Mouse (Mus musculus) liver, adult 2 months (tissue): Measurements from ENCODE around the gene Agpat2. TPM values are rescaled to one million over a fixed set of nuclear protein-coding genes. Genes with fewer than 3 reads are reported as not detected.
A peak's percentile ranks its signal among the peaks of the same experiment; 100 is the strongest.

Experiments used
- DNase-seq: peaks from one replicate; pipeline ENCODE4 v3.0.0-alpha.2; 2011; ENCODE audit warnings: low read depth, low spot score; ENCODE audit errors: extremely low read depth
- H3K27ac ChIP-seq: fragments of 200-500 bp; replicated peaks from 2 replicates; pipeline ENCODE4 v1.5.1; 2012; ENCODE audit warnings: low read depth, mild to moderate bottlenecking, control low read depth, inconsistent platforms, low read length; ENCODE audit not compliant: insufficient read depth
- H3K27me3 ChIP-seq: fragments of 200-500 bp; 2 replicates; pipeline ENCODE4 v1.6.1; 2012; ENCODE audit warnings: mild to moderate bottlenecking, moderate library complexity, low read length, inconsistent platforms; ENCODE audit not compliant: control insufficient read depth, insufficient read depth
- H3K36me3 ChIP-seq: fragments of 200-500 bp; 2 replicates; pipeline ENCODE4 v1.6.1; 2012; ENCODE audit warnings: low read length, inconsistent platforms; ENCODE audit not compliant: control insufficient read depth, insufficient read depth
- H3K4me1 ChIP-seq: fragments of 200-500 bp; 2 replicates; pipeline ENCODE4 v1.6.1; 2011; ENCODE audit warnings: low read length; ENCODE audit not compliant: control insufficient read depth, insufficient read depth
- H3K4me3 ChIP-seq: fragments of 200-500 bp; 2 replicates; pipeline ENCODE4 v1.5.1; 2011; ENCODE audit warnings: low read depth, mild to moderate bottlenecking, control low read depth, low read length, moderate library complexity; ENCODE audit not compliant: insufficient read depth
- H3K79me2 ChIP-seq: fragments of 200-500 bp; 2 replicates; pipeline ENCODE4 v1.6.1; 2012; ENCODE audit warnings: inconsistent platforms, mild to moderate bottlenecking, low read length, moderate library complexity; ENCODE audit not compliant: control insufficient read depth, insufficient read depth
- H3K9ac ChIP-seq: fragments of 200-500 bp; 2 replicates; pipeline ENCODE4 v1.6.1; 2012; ENCODE audit warnings: low read depth, mild to moderate bottlenecking, control low read depth, inconsistent platforms, low read length
- CTCF ChIP-seq: fragments of 200-500 bp; IDR thresholded peaks from 2 replicates; pipeline ENCODE4 v1.5.1; 2011; ENCODE audit warnings: low read depth, low read length, control low read depth
- POLR2A ChIP-seq: fragments of 200-500 bp; IDR thresholded peaks from 2 replicates; pipeline ENCODE4 v1.6.1; 2011; ENCODE audit warnings: low read length, control low read depth; ENCODE audit not compliant: insufficient read depth; ENCODE audit errors: extremely low read depth
- WGBS: fragments of 180-500 bp; shearing (Covaris S2); methylation state at CpG from one replicate; pipeline ENCODE4 v1.1.7; 2018; 5-methylcytosine and 5-hydroxymethylcytosine counted together
- polyA plus RNA-seq: library from polyadenylated mRNA; depleted of rRNA; stranded (reverse); fragments of >200 nt; gene quantifications from 2 replicates; pipeline ENCODE4 v1.2.3, GENCODE M21; 2012
- total RNA-seq: library from RNA; depleted of rRNA; stranded (reverse); fragments of >200 nt; gene quantifications from 2 replicates; pipeline ENCODE4 v1.2.3, GENCODE M21; 2014

The Agpat2 gene
- total and polyA plus RNA-seq, 2 experiments, result 116 to 421 TPM

DNA sequence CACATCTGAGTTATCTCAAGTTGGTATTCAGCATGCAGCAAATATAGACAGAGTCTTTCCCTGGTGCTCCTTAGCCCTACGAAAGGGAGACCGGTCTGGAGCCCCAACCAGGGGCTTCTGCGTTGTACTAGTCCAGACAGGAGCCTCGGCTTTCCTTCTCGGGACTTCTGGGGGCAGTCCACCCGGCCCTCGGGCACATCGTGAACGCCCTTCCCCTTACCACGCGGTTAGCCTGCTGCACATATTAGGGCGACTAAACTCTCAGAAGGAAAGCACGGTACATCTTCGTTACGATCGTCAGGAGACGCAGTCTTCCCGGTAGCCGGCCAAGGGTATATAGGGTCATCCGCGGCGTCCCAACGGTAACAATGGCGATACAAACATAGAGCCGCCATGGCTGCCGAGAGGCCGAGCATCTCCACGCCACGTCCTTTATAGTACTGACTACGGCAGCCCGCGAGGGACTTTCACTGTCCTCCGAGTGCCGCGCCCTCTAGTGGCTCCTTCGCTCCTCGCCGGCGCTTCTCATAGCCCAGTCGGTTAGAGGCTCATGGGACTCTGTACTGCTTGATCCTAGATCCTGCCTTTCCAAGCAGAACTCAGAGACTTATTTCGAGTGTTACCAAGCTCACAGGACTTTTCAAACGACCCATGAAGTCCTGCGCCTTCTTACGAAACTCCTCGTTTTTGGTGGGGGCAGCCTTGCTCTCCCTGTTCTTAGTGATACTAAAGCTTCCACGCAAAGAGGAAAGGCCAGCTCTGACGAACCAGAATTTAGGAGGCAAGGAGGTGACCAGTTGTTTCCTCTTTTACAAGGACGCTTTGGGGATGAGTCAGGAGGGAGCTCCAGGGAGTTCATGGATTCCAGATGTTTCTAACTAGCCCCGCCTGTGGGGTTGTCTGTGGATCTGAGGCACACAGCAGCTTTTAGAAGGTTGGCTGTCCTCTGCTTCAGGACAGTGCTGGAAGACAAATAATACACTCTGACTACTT is 35.9 kb upstream of the Agpat2 start:
- DNase-seq, result peak; percentile 81
- peak overlapping the region; percentile 84 for H3K9ac ChIP-seq
- H3K27ac ChIP-seq, result peak overlapping the region; percentile 53
- peaks cover 3% of the 10 kb centered on the region; the same call in 1 of the 2 replicates for H3K79me2 ChIP-seq
- H3K4me1 ChIP-seq, result peaks cover 5% of the 10 kb centered on the region; the same call in 1 of the 2 replicates
- peak overlapping the region; percentile 74 for H3K4me3 ChIP-seq
- WGBS, result 6% methylated on average over 49 of the region's 49 CpGs
- TF ChIP-seq POLR2A (peak; percentile 87), CTCF (peak; percentile 92)
- peaks cover 17% of the 10 kb centered on the region for H3K36me3 ChIP-seq
- H3K27me3 ChIP-seq, result no peaks in the 10 kb centered on the region

DNA sequence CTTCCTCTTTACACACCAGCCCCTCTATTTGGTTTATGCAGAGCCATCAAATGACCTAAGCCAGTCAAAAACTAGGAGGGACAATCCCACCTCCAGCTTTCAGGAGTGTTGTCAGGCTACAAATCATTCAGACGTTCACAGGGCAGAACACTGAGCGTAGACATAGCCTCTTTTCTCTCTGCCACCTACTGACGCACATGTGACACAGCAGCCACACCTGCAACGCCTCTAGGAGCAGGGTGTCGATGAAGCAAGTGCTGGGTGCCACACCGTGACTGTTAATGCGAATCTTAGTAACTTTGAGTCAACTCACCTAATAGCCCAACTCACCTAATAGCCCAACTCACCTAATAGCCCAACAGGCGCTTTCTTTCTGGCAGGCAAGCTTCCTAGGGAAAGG is 34.9 kb upstream of the Agpat2 start:
- H3K9ac ChIP-seq, result peak overlapping the region; percentile 44; the same call in 1 of the 2 replicates
- H3K27ac ChIP-seq, result no peak overlapping the region
- WGBS, result 7% methylated on average over 8 of the region's 8 CpGs
- peaks cover 3% of the 10 kb centered on the region; the same call in 1 of the 2 replicates for H3K79me2 ChIP-seq
- DNase-seq, result peak; percentile 70
- no peak for TF ChIP-seq POLR2A
- TF ChIP-seq CTCF, result peak; percentile 77
- peaks cover 5% of the 10 kb centered on the region; the same call in 1 of the 2 replicates for H3K4me1 ChIP-seq
- peak overlapping the region; percentile 29; the same call in 1 of the 2 replicates for H3K4me3 ChIP-seq
- no peaks in the 10 kb centered on the region for H3K27me3 ChIP-seq
- peaks cover 17% of the 10 kb centered on the region for H3K36me3 ChIP-seq

DNA sequence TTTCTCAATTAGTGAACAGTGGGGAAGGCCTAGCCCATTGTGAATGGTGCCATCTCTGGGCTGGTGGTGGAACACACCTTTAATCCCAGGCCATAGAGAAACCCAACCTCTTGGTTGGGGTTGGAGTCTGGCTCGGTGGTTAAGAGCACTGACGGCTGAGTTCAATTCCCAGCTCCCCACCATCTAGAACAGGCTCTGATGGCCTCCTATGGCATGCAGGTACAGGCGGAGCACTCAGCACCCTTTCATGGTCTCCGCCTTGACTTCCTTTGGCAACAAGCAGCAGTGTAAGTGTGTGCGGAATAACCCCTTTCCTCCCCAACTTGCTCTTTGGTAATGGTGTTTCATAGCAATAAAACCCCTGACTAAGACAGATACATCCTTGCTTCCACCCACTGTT is 34.4 kb upstream of the Agpat2 start:
- no peak for DNase-seq
- WGBS, result 73% methylated on average over 5 of the region's 5 CpGs
- Histone ChIP-seq H3K4me1 (peaks cover 5% of the 10 kb centered on the region; the same call in 1 of the 2 replicates), H3K27me3 (no peaks in the 10 kb centered on the region), H3K79me2 (peaks cover 3% of the 10 kb centered on the region; the same call in 1 of the 2 replicates), H3K27ac (no peak overlapping the region), H3K36me3 (peaks cover 17% of the 10 kb centered on the region), H3K9ac (no peak overlapping the region), H3K4me3 (no peak overlapping the region)
- no peak for TF ChIP-seq CTCF
- TF ChIP-seq POLR2A, result no peak

- Histone ChIP-seq H3K27me3 (no peaks in the 10 kb centered on the region), H3K4me1 (peaks cover 5% of the 10 kb centered on the region; the same call in 1 of the 2 replicates), H3K27ac (no peak overlapping the region), H3K4me3 (no peak overlapping the region), H3K36me3 (peaks cover 17% of the 10 kb centered on the region), H3K9ac (no peak overlapping the region), H3K79me2 (peaks cover 3% of the 10 kb centered on the region; the same call in 1 of the 2 replicates)
- DNase-seq, result no peak
- TF ChIP-seq POLR2A, result no peak
- no peak for TF ChIP-seq CTCF
- WGBS, result 87% methylated on average over 5 of the region's 5 CpGs
These were observed 33.8 kb upstream of the Agpat2 start for GRCm38 (mm10) chr2:26638039-26638438.

GRCm38 (mm10) chr2:26637316-26637932 is 33.2 kb upstream of the Agpat2 start:
- Histone ChIP-seq H3K79me2 (peaks cover 3% of the 10 kb centered on the region; the same call in 1 of the 2 replicates), H3K36me3 (peaks cover 17% of the 10 kb centered on the region), H3K4me1 (peaks cover 5% of the 10 kb centered on the region; the same call in 1 of the 2 replicates), H3K27ac (no peak overlapping the region), H3K4me3 (no peak overlapping the region), H3K9ac (no peak overlapping the region), H3K27me3 (no peaks in the 10 kb centered on the region)
- no peak for DNase-seq
- no peak for TF ChIP-seq CTCF
- no peak for TF ChIP-seq POLR2A
- 88% methylated on average over 4 of the region's 4 CpGs for WGBS
